Mouse (Mus musculus) lung, postnatal 14 days (tissue): ENCODE data around the gene Ifna5.
"Not testable (repeated sequence)": the region's sequence is repeated elsewhere in the genome, so short reads cannot be mapped to it uniquely, and the experiment has no call there.

Source experiments
- DNase-seq: peaks from one replicate; pipeline ENCODE4 v3.0.0; 2021

Ifna5 gene

GRCm38 (mm10) chr4:88835225-88835624, at the start of gene Ifna5:
Gene Ifna5 (plus strand): TSS chr4:88835525.
- DNase-seq: not testable (repeated sequence)

DNA sequence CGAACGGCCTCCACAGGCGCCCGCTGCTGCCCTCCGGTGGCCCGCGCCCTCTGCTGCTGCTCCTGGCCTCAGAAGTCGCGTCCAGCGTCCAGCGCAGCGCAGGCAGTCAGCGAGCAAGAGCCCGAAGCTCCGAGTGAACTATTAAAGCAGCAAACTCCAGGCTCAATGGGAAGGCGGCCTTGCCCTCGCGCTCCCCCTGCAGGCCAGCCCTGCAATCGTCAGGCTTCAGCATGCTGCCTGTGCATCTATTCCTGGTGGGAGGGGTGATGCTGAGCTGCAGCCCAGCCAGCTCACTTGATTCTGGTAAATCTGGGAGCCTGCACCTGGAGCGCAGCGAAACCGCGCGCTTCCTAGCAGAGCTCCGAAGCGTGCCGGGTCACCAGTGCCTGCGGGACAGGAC, 46.9 kb upstream of the Ifna5 start, which contains the start of gene Gm13277:
Gene Gm13277 (plus strand): TSS at position 231 of the 400 bp plus-strand sequence.
- DNase-seq: peak; percentile 67

GRCm38 (mm10) chr4:88791250-88791649, 44.1 kb upstream of the Ifna5 start, which contains the start of gene Gm13278:
Gene Gm13278 (plus strand): TSS chr4:88791550.
- DNase-seq: not testable (repeated sequence)

GRCm38 (mm10) chr4:88793936-88794675, 41.2 kb upstream of the Ifna5 start, which contains the start of gene Gm13275:
Gene Gm13275 (plus strand): TSS chr4:88794487.
- DNase-seq: peak; percentile 42

- DNase-seq: not testable (repeated sequence)
These were observed 38.2 kb upstream of the Ifna5 start, which contains the start of gene Gm13279 for GRCm38 (mm10) chr4:88797097-88797496. Gene Gm13279 (plus strand): TSS chr4:88797397.

DNA sequence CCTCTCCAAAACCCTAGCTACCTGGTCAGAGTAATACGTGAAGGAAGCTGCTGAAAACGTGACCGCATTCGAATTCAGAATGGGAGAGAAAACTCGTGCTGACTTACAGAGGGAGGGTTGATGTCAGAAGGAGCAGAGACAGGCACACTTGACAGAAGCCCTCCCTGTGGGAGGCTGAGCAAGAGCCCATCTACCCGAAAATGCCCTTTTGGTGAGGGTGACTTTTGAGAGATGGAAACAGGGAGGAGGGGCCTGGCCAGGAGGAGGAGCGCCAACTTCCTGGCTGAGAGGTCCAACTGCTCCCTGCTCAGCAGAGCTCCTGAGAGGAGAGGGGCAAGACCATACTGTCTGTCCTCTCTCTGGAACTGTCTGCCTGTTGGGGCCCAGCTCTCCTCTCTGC, 36.0 kb upstream of the Ifna5 start, which contains the start of gene Gm13285:
Gene Gm13285 (plus strand): TSS at position 301 of the 400 bp plus-strand sequence.
- DNase-seq: not testable (repeated sequence)

GRCm38 (mm10) chr4:88802954-88803353, 32.4 kb upstream of the Ifna5 start, which contains the start of gene Gm13287:
Gene Gm13287 (plus strand): TSS chr4:88803254.
- DNase-seq: not testable (repeated sequence)

- DNase-seq: not testable (repeated sequence)
These were observed 30.1 kb upstream of the Ifna5 start, which contains the start of gene Gm13288 for GRCm38 (mm10) chr4:88805231-88805630. Gene Gm13288 (plus strand): TSS chr4:88805531.

- peak; percentile 34 for DNase-seq
These were observed 29.6 kb upstream of the Ifna5 start for GRCm38 (mm10) chr4:88805761-88806160.

- no peak for DNase-seq
These were observed 19.4 kb upstream of the Ifna5 start, which contains the start of gene Ifna7 for GRCm38 (mm10) chr4:88815928-88816327. Gene Ifna7 (plus strand): TSS chr4:88816228.

DNA sequence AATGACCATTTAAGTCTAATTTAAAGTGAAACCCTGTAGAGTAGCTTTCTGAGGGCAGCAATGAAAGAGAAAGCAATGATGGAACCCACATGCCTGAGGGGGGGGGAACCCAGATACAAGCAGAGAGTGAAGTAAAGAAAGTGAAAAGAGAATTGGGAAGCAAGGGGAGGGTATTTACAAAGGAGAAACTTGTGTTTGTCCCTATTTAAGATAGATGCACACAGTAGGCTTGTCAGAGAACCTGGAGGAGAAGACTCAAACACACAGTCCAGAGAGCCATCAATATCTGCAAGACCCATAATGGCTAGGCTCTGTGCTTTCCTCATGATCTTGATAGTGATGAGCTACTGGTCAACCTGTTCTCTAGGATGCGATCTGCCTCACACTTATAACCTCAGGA, 15.7 kb upstream of the Ifna5 start, which contains the start of gene Ifna11:
Gene Ifna11 (plus strand): TSS at position 301 of the 400 bp plus-strand sequence.
- no peak for DNase-seq

GRCm38 (mm10) chr4:88822995-88823394, 12.3 kb upstream of the Ifna5 start:
- DNase-seq: no peak

DNA sequence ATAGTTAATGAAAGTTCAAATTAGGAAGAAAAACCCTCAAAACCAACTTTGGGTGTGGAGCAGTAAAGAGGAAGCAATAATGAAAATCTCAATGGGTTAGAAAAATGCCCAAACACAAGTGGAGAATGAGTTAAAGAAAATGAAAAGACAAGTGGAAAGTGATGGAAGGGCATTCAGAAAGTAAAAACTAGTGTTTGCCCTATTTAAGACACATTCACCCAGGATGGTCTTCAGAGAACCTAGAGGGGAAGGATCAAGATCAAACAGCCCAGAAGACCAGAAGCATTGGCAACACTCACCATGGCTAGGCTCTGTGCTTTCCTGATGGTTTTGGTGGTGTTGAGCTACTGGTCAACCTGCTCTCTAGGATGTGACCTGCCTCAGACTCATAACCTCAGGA, 8.2 kb upstream of the Ifna5 start, which contains the start of gene Ifna6:
Gene Ifna6 (plus strand): TSS at position 301 of the 400 bp plus-strand sequence.
- not testable (repeated sequence) for DNase-seq

DNA sequence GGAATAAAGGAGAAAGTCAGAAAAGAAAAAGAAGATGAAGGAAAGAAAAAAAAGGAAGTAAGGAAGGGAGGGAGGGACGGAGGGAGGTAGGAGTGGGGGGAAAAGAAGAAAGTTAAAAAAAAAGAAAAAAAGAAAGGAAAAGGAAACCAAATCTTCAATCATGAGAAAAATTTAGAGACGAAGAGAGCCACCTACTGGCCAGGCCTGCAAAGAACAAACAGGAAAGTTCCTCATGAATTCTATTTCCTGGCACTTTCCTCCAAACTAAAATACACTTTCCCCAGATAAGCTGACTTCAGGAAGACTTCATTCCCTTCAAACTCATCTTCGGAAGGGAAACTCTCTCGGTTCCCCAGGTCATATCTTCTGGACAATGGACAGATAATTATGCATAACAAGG, 4.8 kb upstream of the Ifna5 start:
- DNase-seq: peak; percentile 22

- peak; percentile 4 for DNase-seq
These were observed 3.5 kb downstream of the Ifna5 start for GRCm38 (mm10) chr4:88838828-88839227.

DNA sequence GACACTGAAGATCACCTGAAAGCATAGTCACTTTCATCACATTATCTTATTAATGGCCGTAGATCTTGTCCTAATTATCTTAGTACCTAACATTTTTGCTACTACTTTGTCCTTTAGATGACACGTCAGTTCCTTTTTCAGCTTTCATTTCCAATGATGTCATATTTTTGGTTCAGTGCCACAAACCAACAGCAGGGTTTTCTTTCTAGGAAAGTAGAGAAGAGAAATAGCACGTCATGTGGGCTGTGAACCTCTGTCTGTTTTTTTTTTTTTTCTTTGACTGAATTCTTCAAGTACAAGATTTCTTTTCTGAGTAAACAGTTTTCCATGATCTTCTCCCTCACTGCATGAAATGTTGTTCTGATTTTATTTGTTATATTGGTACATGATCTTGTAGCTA, 4.7 kb downstream of the Ifna5 start:
- no peak for DNase-seq

DNA sequence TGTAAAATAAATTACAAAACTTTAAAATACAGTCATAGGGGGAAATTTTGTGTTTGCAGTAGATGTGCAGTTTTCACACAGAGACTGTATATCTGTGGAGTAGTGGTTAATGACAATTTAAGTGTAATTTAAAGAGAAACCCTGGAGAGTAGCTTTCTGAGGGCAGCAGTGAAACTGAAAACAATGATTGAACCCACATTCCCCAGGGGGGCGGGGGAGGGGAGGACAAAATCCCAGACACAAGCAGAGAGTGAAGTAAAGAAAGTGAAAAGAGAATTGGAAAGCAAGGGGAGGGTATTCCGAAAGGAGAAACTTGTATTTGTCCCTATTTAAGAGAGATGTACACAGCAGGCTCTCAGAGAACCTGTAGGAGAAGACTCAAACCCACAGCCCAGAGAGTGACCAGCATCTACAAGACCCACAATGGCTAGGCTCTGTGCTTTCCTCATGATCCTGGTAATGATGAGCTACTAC, 6.2 kb downstream of the Ifna5 start, which contains the start of gene Ifna4:
Gene Ifna4 (plus strand): TSS at position 424 of the 474 bp plus-strand sequence.
- no peak for DNase-seq

DNA sequence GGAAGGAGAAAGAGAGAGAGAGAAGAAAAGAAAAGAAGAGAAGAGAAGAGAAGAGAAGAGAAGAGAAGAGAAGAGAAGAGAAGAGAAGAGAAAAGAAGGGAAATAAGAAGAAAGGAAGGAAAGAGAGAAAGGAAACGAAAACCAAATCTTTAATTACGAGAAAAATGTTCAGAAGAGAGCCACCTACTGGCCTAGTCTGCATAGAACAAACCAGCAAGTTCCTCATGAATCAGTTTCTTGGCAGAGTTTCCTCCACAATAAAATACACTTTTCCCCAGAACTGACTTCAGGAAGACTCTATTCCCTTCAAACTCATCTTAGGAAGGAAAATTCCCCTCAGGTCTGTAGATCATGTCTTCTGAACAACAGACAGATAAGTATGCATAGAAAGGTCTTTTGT, 10.0 kb downstream of the Ifna5 start:
- DNase-seq: no peak

GRCm38 (mm10) chr4:88849698-88850097, 14.4 kb downstream of the Ifna5 start, which contains the start of gene Ifna1:
Gene Ifna1 (plus strand): TSS chr4:88850087.
- no peak for DNase-seq

DNA sequence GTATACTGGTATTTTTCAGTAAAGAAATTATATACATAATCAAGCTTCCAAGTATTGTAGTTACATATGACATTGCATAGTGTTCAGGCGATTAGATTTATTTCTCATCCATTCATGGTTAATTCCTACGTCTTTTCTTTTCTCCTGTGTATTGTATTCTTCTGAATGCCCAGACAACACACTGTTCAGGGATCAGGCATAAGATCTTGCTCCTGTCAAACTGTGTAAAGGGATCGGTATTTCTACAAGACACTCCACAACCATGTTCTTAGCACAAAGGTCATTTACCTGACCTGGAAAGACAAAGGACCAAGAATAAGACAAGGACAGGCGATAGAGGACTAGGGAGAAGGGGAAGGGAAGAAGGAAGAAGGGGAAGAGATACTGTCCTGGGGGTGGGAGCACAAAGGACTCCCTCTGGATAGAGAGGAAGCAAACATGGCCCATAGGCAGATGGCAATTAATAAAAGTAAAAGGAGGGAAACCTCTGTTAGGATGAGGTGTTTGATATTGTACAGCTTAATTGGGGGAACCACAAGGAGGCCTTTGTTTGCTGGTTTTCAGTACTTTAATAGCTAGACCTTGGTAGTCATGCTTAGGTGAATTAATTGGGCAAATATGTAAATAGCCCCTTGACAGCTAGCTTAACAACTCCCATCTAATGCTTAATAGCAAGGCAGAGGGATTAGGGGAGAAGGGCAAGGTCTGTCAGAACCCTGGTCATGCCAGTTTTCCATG, 15.9 kb downstream of the Ifna5 start:
- no peak for DNase-seq

DNA sequence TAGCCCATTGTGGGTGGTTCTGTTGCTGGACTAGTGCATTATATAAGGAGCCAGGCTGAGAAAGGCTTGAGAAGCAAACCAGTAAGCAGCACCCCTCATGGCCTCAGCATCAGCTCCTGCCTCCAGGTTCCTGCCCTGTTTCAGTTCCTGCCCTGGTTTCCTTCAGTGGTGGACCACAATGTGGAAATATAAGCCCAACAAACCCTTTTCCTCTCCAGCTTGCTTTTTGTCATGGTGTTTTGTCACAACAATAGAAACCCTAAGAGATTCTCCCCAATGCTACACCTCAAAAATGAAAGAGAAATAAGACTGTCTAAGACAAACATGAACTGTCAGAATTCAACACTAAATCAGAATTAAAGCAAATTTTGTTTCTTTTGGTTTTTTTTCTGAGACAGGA, 23.9 kb downstream of the Ifna5 start:
- DNase-seq: no peak

DNA sequence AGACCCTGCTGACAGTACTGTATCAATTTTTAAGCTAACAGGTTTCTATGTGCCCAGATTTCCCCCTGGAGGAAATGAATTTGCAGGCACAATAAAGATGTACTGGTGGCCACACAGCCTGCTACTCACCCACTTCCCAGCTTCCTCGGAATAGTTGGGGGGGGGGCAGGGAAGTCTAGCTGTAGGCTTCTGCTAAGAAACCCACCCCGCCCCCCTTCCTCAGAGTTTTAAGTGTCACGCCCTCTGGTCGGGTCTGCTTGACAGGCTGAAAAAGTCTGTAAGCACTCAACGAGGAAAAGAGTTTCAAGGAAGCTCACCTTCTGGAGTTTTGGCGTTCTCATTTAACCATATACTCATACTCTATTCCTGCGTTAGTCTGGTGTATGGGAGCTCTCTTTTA, 28.0 kb downstream of the Ifna5 start:
- DNase-seq: no peak

DNA sequence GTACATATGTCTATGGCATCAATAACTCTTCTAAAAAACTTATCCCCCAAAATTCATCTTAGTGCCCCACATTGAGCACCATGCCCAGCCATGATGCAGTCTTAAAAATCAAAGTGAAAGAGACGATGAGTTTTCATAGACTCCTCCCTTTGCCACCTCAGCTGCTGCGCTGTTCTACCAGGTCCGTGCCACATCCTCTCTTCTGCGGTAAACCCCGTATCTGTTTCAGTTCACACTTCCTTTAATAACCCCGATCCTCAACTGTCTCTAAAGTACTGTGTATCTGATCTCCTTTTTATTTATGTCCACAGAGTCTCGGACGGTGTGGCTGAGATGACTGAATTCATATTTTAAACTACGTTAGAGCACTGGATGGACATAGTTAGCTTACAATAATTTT, 29.3 kb downstream of the Ifna5 start:
- peak; percentile 5 for DNase-seq
